Mouse (Mus musculus): ENCODE measurements at regions not wholly inside any gene's neighbourhood (a gene's known extent, or its start where the extent isn't known, plus 50 kb on each side); places are given as distances from the start of the nearest gene placed in this dataset.

DNA sequence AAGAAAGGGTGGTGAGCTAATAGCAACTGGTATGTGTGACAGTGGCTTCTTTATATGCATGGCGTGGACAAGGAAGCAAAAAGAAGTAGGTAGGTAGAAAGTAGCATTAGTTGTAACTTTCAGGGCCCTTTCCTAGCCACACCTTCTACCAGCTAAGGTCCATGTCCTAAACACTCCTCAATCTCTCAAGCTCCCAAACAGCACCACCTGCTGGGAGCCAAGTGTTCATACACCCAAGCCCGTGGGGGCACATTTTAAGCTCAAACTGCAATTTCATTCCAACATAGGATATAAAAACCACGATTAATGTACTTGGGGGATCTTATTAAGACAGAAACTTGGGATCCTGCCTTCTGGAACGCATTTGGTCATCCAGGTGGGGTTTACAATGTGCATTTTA lies 141.6 kb upstream of the Cox10 start:
- dilution Hi-C loops (cut with MboI; ENCODE audit: extremely low pct_ligation_motif_present, extremely low pct_unique_long_range_greater_than_20kb, low sequenced_read_pairs): no loop called here
- H3K9me3 ChIP-seq (replicated peaks; ENCODE audit: low read length): peaks cover 8% of the 10 kb centered on the region
- H3K27me3 ChIP-seq (replicated peaks): no peaks in the 10 kb centered on the region
- no peaks in the 10 kb centered on the region for H3K79me2 ChIP-seq (replicated peaks; ENCODE audit: control insufficient read depth, extremely low read depth, insufficient read depth, poor library complexity, severe bottlenecking)
- TF ChIP-seq EP300 (IDR thresholded peaks at IDR 0.05; ENCODE audit: low read length): no peak
- TF ChIP-seq ETS1 (conservative IDR thresholded peaks at IDR 0.05; ENCODE audit: low read depth, low read length): no peak
- TF ChIP-seq MAX (IDR thresholded peaks at IDR 0.05; ENCODE audit: low read length): no peak
- TF ChIP-seq CHD1 (IDR thresholded peaks at IDR 0.05; ENCODE audit: low read depth, low read length): no peak
- no peak for TF ChIP-seq UBTF (IDR thresholded peaks at IDR 0.05; ENCODE audit: low read depth, low read length)
- TF ChIP-seq MAZ (IDR thresholded peaks at IDR 0.05; ENCODE audit: low read depth, low read length): no peak
- no peak for TF ChIP-seq JUND (conservative IDR thresholded peaks at IDR 0.05; ENCODE audit: low read depth, low read length)
- no peak for TF ChIP-seq ZNF384 (IDR thresholded peaks at IDR 0.05; ENCODE audit: low read depth, low read length)
- TF ChIP-seq TBP (conservative IDR thresholded peaks at IDR 0.05; ENCODE audit: low read depth, low read length): no peak
- no peak for TF ChIP-seq RCOR1 (conservative IDR thresholded peaks at IDR 0.05; ENCODE audit: low read depth, low read length)
- TF ChIP-seq CHD2 (IDR thresholded peaks at IDR 0.05; ENCODE audit: low read length): no peak
- TF ChIP-seq RAD21 (IDR thresholded peaks at IDR 0.05; ENCODE audit: low read depth, low read length): peak; percentile 44
- no peak for TF ChIP-seq ELF1 (IDR thresholded peaks at IDR 0.05; ENCODE audit: low read depth, low read length)
- no peak for TF ChIP-seq KAT2A (IDR thresholded peaks at IDR 0.05; ENCODE audit: insufficient replicate concordance, low read length)
- TF ChIP-seq ZC3H11A (IDR thresholded peaks at IDR 0.05; ENCODE audit: low read depth, low read length): no peak
- no peak for TF ChIP-seq IRF4 (IDR thresholded peaks at IDR 0.05; ENCODE audit: low read depth, low read length)
- peak; percentile 5 to 55; a peak in 2 of 4 replicates for TF ChIP-seq CTCF (conservative IDR thresholded peaks at IDR 0.05 in 1 of 2, IDR thresholded peaks at IDR 0.05 in 1 of 2; ENCODE audit: low read depth in 2 of 2, low read length in 2 of 2)
- TF ChIP-seq SMC3 (IDR thresholded peaks at IDR 0.05; ENCODE audit: low read depth, low read length): peak; percentile 50
- no peak for TF ChIP-seq MYC (IDR thresholded peaks at IDR 0.05; ENCODE audit: low read depth, low read length)
- no peak for TF ChIP-seq MEF2A (IDR thresholded peaks at IDR 0.05; ENCODE audit: borderline replicate concordance, low read depth, low read length)
- TF ChIP-seq GABPA (IDR thresholded peaks at IDR 0.05; ENCODE audit: insufficient replicate concordance, low read depth, low read length): no peak
- TF ChIP-seq SIN3A (IDR thresholded peaks at IDR 0.05; ENCODE audit: low read length): no peak
- TF ChIP-seq BHLHE40 (IDR thresholded peaks at IDR 0.05; ENCODE audit: low read depth, low read length): no peak
- no peak overlapping the region for H3K9ac ChIP-seq (ENCODE audit: insufficient read depth, low read depth)
- no peak overlapping the region for H3K4me2 ChIP-seq (ENCODE audit: insufficient read depth, low read depth, poor library complexity, severe bottlenecking)
- DNase-seq (ENCODE audit: extremely low read depth): no peak
- in situ Hi-C loops (cut with MboI; ENCODE audit: low pct_ligation_motif_present, low pct_unique_long_range_greater_than_20kb, low sequenced_read_pairs): loop anchor here (10.0 kb wide), 1 partner anchor 296 kb away; the partner anchor contains the start of gene Hs3st3b1
- H3K27ac ChIP-seq (ENCODE audit: insufficient read depth, low read depth): no peak overlapping the region
- H3K4me3 ChIP-seq (replicated peaks in 1 of 3; ENCODE audit: low read depth in 2 of 3, low read length in 2 of 3, poor library complexity in 1 of 3): no peak overlapping the region
- H3K4me1 ChIP-seq (ENCODE audit: control insufficient read depth in 1 of 2, insufficient read depth in 2 of 2): peaks cover 0 to 34% of the 10 kb centered on the region in 2 experiments; a peak in 2 of 4 replicates
- no peaks in the 10 kb centered on the region for H3K36me3 ChIP-seq (replicated peaks in 1 of 2; ENCODE audit: control insufficient read depth in 1 of 2, insufficient read depth in 1 of 2, low read length in 1 of 2)

Measured in CH12.LX (cell line).